Mouse (Mus musculus) myocyte (in vitro differentiated cells): ENCODE measurements around the gene Iqgap3. TPM values are rescaled to one million over a fixed set of nuclear protein-coding genes. Genes with fewer than 3 reads are reported as not detected.

Experiments used
- H3K27me3 ChIP-seq: one replicate; pipeline ENCODE4 v1.6.1; 2011; ENCODE audit not compliant: control insufficient read depth, insufficient read depth, insufficient read length
- H3K36me3 ChIP-seq: one replicate; pipeline ENCODE4 v1.6.1; 2011; ENCODE audit not compliant: control insufficient read depth, insufficient read depth
- H3K4me2 ChIP-seq: one replicate; pipeline ENCODE4 v1.6.1; 2011; ENCODE audit warnings: low read depth, control low read depth
- H3K4me3 ChIP-seq: one replicate; pipeline ENCODE4 v1.5.1; 2011; ENCODE audit warnings: mild to moderate bottlenecking, control low read depth, moderate library complexity
- H3K79me2 ChIP-seq: one replicate; pipeline ENCODE4 v1.6.1; 2011; ENCODE audit not compliant: control insufficient read depth, insufficient read depth
- H3ac ChIP-seq: one replicate; pipeline ENCODE4 v1.6.1; 2011; ENCODE audit not compliant: control insufficient read depth, insufficient read length
- CEBPB ChIP-seq: IDR thresholded peaks from 2 replicates; pipeline ENCODE4 v1.6.1; 2011; ENCODE audit warnings: mild to moderate bottlenecking, moderate library complexity; ENCODE audit not compliant: poor library complexity, insufficient read depth, severe bottlenecking
- E2F4 ChIP-seq: IDR thresholded peaks from one replicate; pipeline ENCODE4 v1.6.1; 2011; ENCODE audit warnings: mild to moderate bottlenecking, control low read depth, moderate library complexity; ENCODE audit not compliant: insufficient read depth
- MAX ChIP-seq: IDR thresholded peaks from one replicate; pipeline ENCODE4 v1.6.1; 2011; ENCODE audit warnings: low read depth, mild to moderate bottlenecking, control low read depth
- MYOD1 ChIP-seq, 3 experiments: IDR thresholded peaks; one replicate each; pipeline ENCODE4 v1.6.1; 2011; ENCODE audit warnings: control low read depth in 2 of 3, low read depth in 2 of 3, mild to moderate bottlenecking in 2 of 3, moderate library complexity in 1 of 3; ENCODE audit not compliant: insufficient read length in 2 of 3, control insufficient read depth in 1 of 3
- MYOG ChIP-seq, 3 experiments: IDR thresholded peaks; one replicate each; pipeline ENCODE4 v1.6.1; 2011; ENCODE audit warnings: control low read depth in 2 of 3, low read depth in 2 of 3, mild to moderate bottlenecking in 2 of 3; ENCODE audit not compliant: insufficient read length in 2 of 3, control insufficient read depth in 1 of 3, insufficient read depth in 1 of 3
- POLR2A ChIP-seq: IDR thresholded peaks from one replicate; pipeline ENCODE4 v1.6.1; 2011; ENCODE audit warnings: low read depth, mild to moderate bottlenecking, control low read depth, moderate library complexity; ENCODE audit not compliant: insufficient read length
- POLR2AphosphoS2 ChIP-seq: IDR thresholded peaks from one replicate; pipeline ENCODE4 v1.6.1; 2011; ENCODE audit warnings: low read depth, control low read depth; ENCODE audit not compliant: insufficient read length
- REST ChIP-seq: IDR thresholded peaks from one replicate; pipeline ENCODE4 v1.6.1; 2011; ENCODE audit warnings: mild to moderate bottlenecking, control low read depth, moderate library complexity; ENCODE audit not compliant: insufficient read depth, insufficient read length
- SRF ChIP-seq: IDR thresholded peaks from one replicate; pipeline ENCODE4 v1.6.1; 2011; ENCODE audit warnings: low read depth; ENCODE audit not compliant: control insufficient read depth, insufficient read length
- TCF12 ChIP-seq: IDR thresholded peaks from one replicate; pipeline ENCODE4 v1.6.1; 2011; ENCODE audit warnings: mild to moderate bottlenecking, control low read depth; ENCODE audit not compliant: poor library complexity, insufficient read depth, severe bottlenecking
- TCF3 ChIP-seq: IDR thresholded peaks from one replicate; pipeline ENCODE4 v1.6.1; 2011; ENCODE audit warnings: low read depth, control low read depth; ENCODE audit not compliant: insufficient read length
- USF1 ChIP-seq: IDR thresholded peaks from one replicate; pipeline ENCODE4 v1.6.1; 2011; ENCODE audit warnings: low read depth, mild to moderate bottlenecking, control low read depth, moderate library complexity
- polyA plus RNA-seq: library from polyadenylated mRNA; unstranded; fragments of >200 nt; fragmentation: generic; extraction: Trizol; gene quantifications from one replicate; pipeline ENCODE4 v1.2.1, GENCODE M21; 2012; ENCODE audit warnings: missing spikeins

The Iqgap3 gene
- polyA plus RNA-seq, 1 experiment: 13.6 TPM

- Histone ChIP-seq H3K27me3 (no peaks in the 10 kb centered on the region), H3K4me2 (peak overlapping the region; percentile 100), H3K36me3 (no peaks in the 10 kb centered on the region), H3K79me2 (peaks cover 88% of the 10 kb centered on the region), H3ac (no peak overlapping the region), H3K4me3 (peak overlapping the region; percentile 98)
- peak; percentile 26 for TF ChIP-seq POLR2A
- TF ChIP-seq POLR2AphosphoS2: no peak
These were observed 64.8 kb downstream of the Iqgap3 start for GRCm38 (mm10) chr3:88146376-88147112.

- no peak overlapping the region for H3ac ChIP-seq
- peaks cover 97% of the 10 kb centered on the region for H3K79me2 ChIP-seq
- H3K4me2 ChIP-seq: peak overlapping the region; percentile 100
- peak overlapping the region; percentile 98 for H3K4me3 ChIP-seq
- H3K36me3 ChIP-seq: no peaks in the 10 kb centered on the region
- H3K27me3 ChIP-seq: no peaks in the 10 kb centered on the region
- TF ChIP-seq MYOD1 (IDR thresholded peaks at IDR 0.05; ENCODE audit: control insufficient read depth in 1 of 3, insufficient read length in 2 of 3, low read depth in 2 of 3): peak; percentile 87 to 100 (median 98)
- TF ChIP-seq CEBPB: no peak
- TF ChIP-seq TCF3: peak; percentile 91
- peak; percentile 99 for TF ChIP-seq TCF12
- TF ChIP-seq E2F4: no peak
- TF ChIP-seq MYOG (IDR thresholded peaks at IDR 0.05; ENCODE audit: control insufficient read depth in 1 of 3, insufficient read depth in 1 of 3, insufficient read length in 2 of 3, low read depth in 2 of 3): peak; percentile 72 to 99 (median 93)
These were observed 65.7 kb downstream of the Iqgap3 start for GRCm38 (mm10) chr3:88147444-88147843.

- H3K4me2 ChIP-seq: peak overlapping the region; percentile 100
- H3ac ChIP-seq: no peak overlapping the region
- peaks cover 100% of the 10 kb centered on the region for H3K79me2 ChIP-seq
- H3K4me3 ChIP-seq: peak overlapping the region; percentile 98
- no peaks in the 10 kb centered on the region for H3K36me3 ChIP-seq
- no peaks in the 10 kb centered on the region for H3K27me3 ChIP-seq
- TF ChIP-seq REST: no peak
- peak; percentile 8 for TF ChIP-seq POLR2A
These were observed 66.1 kb downstream of the Iqgap3 start for GRCm38 (mm10) chr3:88147866-88148265.

GRCm38 (mm10) chr3:88148354-88148753 is 66.6 kb downstream of the Iqgap3 start:
- TF ChIP-seq E2F4 (no peak), CEBPB (no peak), MAX (no peak), SRF (no peak), REST (no peak), MYOD1 (IDR thresholded peaks at IDR 0.05; ENCODE audit: control insufficient read depth in 1 of 3, insufficient read length in 2 of 3, low read depth in 2 of 3) (no peak), USF1 (no peak), POLR2A (no peak), TCF12 (no peak), MYOG (IDR thresholded peaks at IDR 0.05; ENCODE audit: control insufficient read depth in 1 of 3, insufficient read depth in 1 of 3, insufficient read length in 2 of 3, low read depth in 2 of 3) (no peak), POLR2AphosphoS2 (no peak), TCF3 (no peak)
- Histone ChIP-seq H3K4me3 (no peak overlapping the region), H3K4me2 (peak overlapping the region; percentile 100), H3K79me2 (peaks cover 100% of the 10 kb centered on the region), H3ac (no peak overlapping the region), H3K27me3 (no peaks in the 10 kb centered on the region), H3K36me3 (no peaks in the 10 kb centered on the region)

DNA sequence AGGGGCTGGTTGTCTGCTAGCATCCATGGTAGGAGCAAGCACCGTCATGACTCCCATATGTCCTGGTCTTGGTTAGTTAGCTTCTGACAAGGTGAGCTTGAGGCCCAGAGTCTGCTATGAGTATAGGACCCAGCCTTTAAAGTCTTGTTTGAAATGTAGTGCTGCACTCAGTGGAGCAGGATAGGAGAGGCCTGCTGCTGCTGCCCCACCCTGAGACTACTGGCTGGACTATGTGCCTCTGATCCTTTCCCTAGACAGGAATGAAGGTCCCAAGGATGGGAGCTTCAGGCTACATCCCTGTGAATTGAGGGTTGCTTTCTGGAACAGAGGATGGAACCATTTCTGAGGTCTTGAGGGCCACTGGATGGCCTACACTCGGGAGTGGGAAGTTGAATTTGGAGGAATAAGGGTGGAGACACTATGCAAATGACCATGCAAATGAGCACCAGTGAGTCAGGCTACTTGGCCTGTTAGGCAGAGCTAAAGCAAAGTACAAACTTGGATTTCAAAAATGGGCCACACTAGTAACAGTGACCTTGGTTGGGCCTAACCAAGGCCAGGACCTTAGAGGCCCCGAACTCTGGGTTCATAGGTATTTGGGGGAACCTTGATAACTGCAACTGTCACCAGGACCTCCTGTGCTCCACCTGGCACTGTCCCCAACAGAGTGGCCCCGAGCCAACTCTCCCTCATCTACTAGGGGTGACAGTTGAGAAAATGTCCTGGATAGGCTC is 67.2 kb downstream of the Iqgap3 start:
- Histone ChIP-seq H3K79me2 (peaks cover 100% of the 10 kb centered on the region), H3K36me3 (no peaks in the 10 kb centered on the region), H3ac (no peak overlapping the region), H3K4me3 (no peak overlapping the region), H3K27me3 (no peaks in the 10 kb centered on the region), H3K4me2 (peak overlapping the region; percentile 100)
- TF ChIP-seq REST: no peak
- TF ChIP-seq POLR2AphosphoS2: peak; percentile 34
- no peak for TF ChIP-seq SRF
- no peak for TF ChIP-seq MAX
- peak in 1 of 3 experiments; percentile 19 for TF ChIP-seq MYOG (IDR thresholded peaks at IDR 0.05; ENCODE audit: control insufficient read depth in 1 of 3, insufficient read depth in 1 of 3, insufficient read length in 2 of 3, low read depth in 2 of 3)
